Mouse (Mus musculus): ENCODE measurements at regions not wholly inside any gene's neighbourhood (a gene's known extent, or its start where the extent isn't known, plus 50 kb on each side); places are given as distances from the start of the nearest gene placed in this dataset.
"Not testable (repeated sequence)": the region's sequence is repeated elsewhere in the genome, so short reads cannot be mapped to it uniquely, and the experiment has no call there.

DNA sequence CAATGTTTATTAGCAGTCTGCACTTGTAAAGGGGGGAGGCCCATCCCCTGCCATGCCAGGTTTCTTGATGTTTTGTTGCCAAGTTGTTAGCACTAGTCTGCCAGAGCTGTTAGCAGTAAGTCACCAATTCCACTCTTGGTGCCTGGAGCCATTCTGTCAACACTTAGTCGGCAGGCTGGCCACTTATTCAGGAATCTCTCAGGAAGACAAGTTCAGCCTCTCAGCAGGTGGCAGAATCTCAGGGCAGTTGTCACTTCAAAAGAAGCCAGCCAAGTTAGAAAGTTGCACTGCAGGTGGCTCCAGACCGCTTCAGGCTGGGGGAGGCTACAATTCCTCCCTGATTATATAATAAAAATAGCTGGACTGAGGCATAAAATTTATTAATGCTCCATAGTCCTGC lies 424.2 kb downstream of the Cdh10 start:
- DNase-seq (ENCODE audit: low spot score in 2 of 2): not testable (repeated sequence)

DNA sequence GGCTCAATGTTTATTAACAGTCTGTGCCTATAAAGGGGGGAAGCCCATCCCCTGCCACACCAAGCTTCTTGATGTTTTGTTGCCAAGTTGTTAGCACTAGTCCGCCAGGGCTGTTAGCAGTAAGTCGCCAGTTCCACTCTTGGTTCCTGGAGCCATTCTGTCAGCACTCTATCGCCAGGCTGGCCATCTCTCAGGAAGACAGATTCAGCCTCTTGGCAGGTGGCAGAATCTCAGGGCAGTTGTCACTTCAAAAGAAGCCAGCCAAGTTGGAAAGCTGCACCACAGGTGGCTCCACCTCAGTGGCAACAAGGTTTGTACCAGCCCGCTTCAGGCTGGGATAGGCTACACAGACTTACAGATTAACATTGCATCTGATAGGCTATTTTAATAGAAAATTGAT lies 428.7 kb downstream of the Cdh10 start:
- no peak for DNase-seq (ENCODE audit: low spot score in 2 of 2)

DNA sequence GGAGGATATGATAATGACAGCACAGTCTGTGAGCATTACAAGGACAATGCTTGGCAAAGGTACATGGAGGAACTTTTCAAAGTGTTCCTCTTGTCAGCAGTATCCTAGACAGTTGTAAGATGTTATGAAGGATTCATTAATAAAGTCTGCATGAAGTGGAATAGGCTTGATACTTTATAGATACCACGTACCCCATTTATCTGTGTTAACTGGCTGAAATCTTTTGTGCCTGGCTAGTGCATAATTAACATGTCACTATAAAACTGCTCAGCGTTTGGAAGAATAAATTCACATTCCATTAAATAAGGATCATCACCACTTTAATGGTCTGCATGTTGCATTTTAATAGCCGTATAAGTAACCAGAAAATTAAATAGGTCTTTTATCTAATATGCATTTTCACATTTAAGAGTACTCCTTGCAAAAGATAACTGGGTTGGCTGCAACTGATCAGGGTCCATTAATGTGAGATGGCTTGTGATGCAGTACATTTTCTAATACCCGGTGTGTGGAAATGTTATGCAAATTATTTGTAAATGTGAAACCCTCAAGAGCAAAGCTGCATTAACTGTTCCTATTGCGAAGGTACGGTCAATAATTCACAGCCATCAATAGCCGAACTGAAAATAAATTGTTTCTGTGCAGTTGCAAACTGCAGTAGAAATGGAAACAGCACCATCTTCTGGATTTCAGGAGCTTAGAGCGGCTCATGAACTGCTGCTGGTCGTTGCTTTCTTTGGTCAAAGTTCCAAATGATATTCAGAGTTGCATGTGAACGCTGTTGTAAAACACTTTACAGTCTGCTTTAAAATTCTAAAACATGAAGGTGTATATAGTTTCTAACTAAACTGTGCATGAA lies 457.4 kb downstream of the Cdh10 start:
- peak in 1 of 2 experiments; percentile 5 for DNase-seq (ENCODE audit: low spot score in 2 of 2)

DNA sequence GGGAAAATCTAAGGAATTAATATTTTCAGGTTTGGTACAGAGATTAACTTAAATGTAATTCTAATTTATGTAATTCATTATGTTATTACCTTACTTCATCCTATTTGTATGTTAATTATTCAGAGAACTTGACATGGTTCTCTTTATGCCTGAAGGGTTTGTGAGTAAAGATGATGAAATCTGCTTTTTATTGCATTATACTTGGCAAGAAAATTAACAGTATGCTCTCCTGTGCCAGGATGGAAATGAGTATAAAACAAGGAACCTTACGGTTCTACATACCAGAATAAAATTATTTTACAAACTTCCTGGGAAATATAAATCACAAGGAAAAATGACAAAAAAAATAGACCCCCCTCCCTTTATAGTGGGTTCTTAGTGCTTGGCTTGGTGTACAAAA lies 497.6 kb downstream of the Cdh10 start:
- DNase-seq (ENCODE audit: low spot score in 2 of 2): no peak

DNA sequence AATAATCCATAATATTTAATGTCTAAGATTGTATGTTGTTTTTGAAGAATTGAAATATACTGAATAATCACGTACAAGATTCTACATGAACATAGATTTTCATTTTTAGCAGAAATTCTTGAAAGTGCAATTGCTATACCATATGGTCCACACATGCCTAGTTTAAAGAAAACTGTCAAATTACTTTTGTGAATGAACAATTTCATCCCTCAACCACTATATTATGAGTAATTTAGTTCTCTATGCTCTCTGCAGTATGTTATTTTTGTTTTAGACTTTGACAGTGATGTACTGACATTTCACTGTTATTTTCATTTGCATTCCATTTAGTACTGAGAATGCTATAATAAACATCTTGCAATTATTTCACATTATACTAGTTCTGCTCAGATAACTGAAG lies 537.6 kb downstream of the Cdh10 start:
- no peak for DNase-seq (ENCODE audit: low spot score in 2 of 2)

DNA sequence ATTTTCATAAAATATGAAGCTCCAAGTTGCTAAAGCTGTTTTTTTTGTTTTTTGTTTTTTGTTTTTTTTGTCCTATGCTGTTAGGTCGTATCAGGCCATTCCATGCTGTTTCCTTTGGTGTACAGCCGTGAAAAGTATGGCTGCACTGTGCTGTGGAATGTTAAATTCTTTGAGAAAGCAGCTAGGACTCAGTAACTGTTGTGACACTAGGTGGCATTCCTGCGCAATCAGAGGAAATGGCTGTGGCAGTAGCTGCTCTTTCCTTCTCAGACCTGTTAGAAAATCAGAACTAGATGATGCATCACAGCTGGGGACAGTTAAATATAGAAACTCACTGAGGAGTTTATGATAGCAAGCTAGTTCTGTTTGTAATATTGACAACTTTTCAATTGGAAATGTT lies 541.9 kb downstream of the Cdh10 start:
- DNase-seq (ENCODE audit: low spot score in 2 of 2): peak in 1 of 2 experiments; percentile 25

DNA sequence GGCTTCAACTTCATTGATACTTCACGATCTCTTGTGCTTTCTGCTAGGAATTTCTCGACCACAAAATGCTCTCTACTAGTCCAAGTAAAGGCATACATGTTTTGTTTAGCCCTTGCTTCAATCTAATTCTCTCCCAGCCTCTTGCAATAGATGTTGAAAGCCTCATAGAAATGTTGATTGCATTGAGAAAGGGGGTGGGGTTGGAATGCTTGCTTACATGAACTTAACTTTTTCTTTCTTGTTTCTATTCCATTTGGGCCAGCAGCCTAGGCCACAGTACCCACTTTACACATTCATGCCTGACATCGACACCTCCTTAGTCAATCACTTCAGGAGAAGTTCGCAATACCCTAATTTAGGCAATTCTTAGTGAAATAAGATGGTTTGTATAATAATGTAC lies 571.2 kb downstream of the Cdh10 start:
- no peak for DNase-seq (ENCODE audit: low spot score in 2 of 2)

DNA sequence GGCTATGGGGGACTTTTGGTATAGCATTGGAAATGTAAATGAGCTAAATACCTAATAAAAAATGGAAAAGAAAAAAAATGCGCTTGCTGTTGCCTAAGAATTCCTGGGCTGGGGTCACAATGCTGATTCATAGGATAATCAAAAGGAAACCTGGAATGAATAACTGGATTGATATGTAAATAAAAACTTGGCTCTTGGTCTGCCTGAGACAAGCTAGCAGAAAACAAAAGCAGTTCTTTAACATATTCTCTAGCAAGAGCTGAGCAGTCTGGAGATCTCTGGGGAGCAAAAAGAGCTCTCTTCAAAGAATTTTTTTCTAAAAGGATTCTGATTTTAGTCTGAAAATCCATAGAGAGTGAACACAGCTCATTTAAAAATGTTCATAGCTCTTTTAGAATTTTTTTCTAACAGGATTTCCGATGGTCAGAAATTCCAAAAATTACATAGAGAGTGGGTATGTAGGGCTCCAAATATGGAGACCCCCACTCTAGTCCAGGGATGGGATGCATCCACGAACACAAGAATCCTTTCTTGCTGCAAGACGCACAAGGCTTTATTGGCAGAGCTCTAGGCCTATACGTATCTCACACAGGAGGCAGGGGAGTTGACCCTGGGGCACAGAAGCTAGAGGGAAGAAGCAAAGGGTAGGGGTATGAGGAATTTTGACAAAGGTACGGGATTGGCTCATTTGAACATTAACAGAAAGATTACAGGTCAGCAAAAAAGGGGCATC lies 572.7 kb downstream of the Cdh10 start:
- no peak for DNase-seq (ENCODE audit: low spot score in 2 of 2)

DNA sequence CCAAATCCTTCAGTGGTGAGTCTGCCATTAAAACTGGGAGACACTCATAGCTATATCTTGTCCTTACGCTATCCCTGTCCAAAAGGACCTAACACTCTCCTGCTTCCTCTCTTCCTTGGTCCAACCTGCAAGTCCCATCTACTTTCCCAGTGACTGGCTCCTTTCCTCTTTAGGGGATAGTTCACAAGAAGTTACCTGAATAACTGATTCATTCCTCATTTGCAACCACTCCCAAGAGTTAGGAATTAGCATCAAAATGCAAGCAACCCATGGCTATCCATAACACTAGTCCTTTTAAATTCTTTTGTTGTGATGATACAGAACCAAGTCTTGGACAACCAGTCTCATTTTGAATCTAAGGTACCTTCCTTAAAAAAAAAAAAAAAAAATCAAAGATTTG lies 576.9 kb downstream of the Cdh10 start:
- no peak for DNase-seq (ENCODE audit: low spot score in 2 of 2)

Measured in frontal cortex, postnatal 14 days (tissue).